Mouse (Mus musculus): ENCODE results near the gene Lrig1. TPM values are rescaled to one million over a fixed set of nuclear protein-coding genes. Genes with fewer than 3 reads are reported as not detected.
"Not testable (repeated sequence)": the region's sequence is repeated elsewhere in the genome, so short reads cannot be mapped to it uniquely, and the experiment has no call there.

Lrig1 gene
- polyA plus RNA-seq, 1 experiment from 2014 or later: 14.6 TPM

- 82% methylated on average over 2 of the region's 2 CpGs for WGBS
- ATAC-seq (ENCODE audit: insufficient number of reproducible peaks, low FRiP score): no peak
- H3K36me3 ChIP-seq: no peaks in the 10 kb centered on the region
These were observed 134.2 kb downstream of the Lrig1 start for GRCm38 (mm10) chr6:94565766-94566165.

GRCm38 (mm10) chr6:94563203-94563940 lies 136.6 kb downstream of the Lrig1 start:
- no peak overlapping the region for H3K4me3 ChIP-seq
- no peaks in the 10 kb centered on the region for H3K9me3 ChIP-seq (replicated peaks)
- no peaks in the 10 kb centered on the region for H3K27me3 ChIP-seq (replicated peaks)
- peaks cover 14% of the 10 kb centered on the region for H3K4me1 ChIP-seq (replicated peaks)
- 50% methylated on average over 8 of the region's 8 CpGs for WGBS
- H3K9ac ChIP-seq: 0 out of 2 replicates have a peak overlapping the region, but pooled peaks have one; percentile 7
- peak overlapping the region; percentile 21; the same call in 1 of the 2 replicates for H3K27ac ChIP-seq (ENCODE audit: poor library complexity, severe bottlenecking)
- ATAC-seq (ENCODE audit: insufficient number of reproducible peaks, low FRiP score): no peak
- H3K36me3 ChIP-seq: no peaks in the 10 kb centered on the region
- peak overlapping the region; percentile 32 for H3K4me2 ChIP-seq

More at GRCm38 (mm10) chr6:94565766-94566165, 134.2 kb downstream of the Lrig1 start:
- Histone ChIP-seq H3K9ac (no peak overlapping the region), H3K9me3 (replicated peaks) (no peaks in the 10 kb centered on the region), H3K4me2 (no peak overlapping the region), H3K27me3 (replicated peaks) (no peaks in the 10 kb centered on the region), H3K27ac (ENCODE audit: poor library complexity, severe bottlenecking) (no peak overlapping the region), H3K4me1 (replicated peaks) (peaks cover 10% of the 10 kb centered on the region), H3K4me3 (no peak overlapping the region)

- Histone ChIP-seq H3K27me3 (replicated peaks) (no peaks in the 10 kb centered on the region), H3K4me3 (no peak overlapping the region), H3K4me2 (no peak overlapping the region), H3K9me3 (replicated peaks) (no peaks in the 10 kb centered on the region), H3K27ac (ENCODE audit: poor library complexity, severe bottlenecking) (no peak overlapping the region), H3K9ac (no peak overlapping the region), H3K4me1 (replicated peaks) (peaks cover 17% of the 10 kb centered on the region), H3K36me3 (no peaks in the 10 kb centered on the region)
- no peak for ATAC-seq (ENCODE audit: insufficient number of reproducible peaks, low FRiP score)
- WGBS: 72% methylated on average over 1 of the region's 1 CpGs
These were observed 138.6 kb downstream of the Lrig1 start for GRCm38 (mm10) chr6:94561346-94561745.

DNA sequence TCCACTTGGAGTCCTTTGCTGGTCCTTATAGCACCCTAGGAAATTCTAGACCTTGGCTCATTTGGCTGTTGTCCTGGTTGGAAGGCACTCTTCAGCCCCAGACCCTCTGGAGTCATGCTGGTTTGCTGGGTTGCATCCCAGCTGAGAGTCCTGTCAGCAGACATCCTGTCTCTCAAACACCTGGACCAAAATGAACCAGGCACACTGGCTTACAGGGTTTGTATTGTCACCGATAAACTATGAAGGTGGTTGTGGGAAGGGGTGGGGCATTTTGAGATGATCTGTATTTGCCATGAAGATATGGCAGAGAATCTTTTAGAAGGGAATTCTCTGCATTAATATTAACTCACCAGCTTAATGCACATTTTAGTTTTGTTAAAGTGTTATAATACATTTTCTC lies 139.1 kb downstream of the Lrig1 start:
- ATAC-seq (ENCODE audit: insufficient number of reproducible peaks, low FRiP score): no peak

DNA sequence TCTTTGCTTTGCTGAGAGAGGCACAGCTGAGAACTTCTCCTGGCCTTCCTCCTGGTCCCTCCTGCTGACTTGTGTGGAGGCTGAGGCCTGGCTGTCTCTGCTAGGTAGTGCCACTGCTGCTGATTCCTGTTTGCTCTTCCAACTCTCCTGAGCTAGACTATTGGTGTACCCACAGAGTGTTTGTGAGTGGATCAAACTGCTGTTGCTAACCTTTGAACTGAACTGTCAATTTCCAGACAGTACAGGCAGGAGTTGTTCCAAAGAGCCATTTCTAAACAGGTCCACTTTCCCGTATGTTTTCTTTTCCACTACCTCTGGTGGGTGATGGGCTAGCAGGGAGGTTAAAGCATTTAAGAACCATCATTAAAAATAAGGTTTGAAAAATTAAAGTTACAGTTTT lies 141.4 kb downstream of the Lrig1 start:
- H3K4me2 ChIP-seq; H3K4me3 ChIP-seq; H3K27me3 ChIP-seq (replicated peaks); H3K9me3 ChIP-seq (replicated peaks); H3K9ac ChIP-seq; H3K36me3 ChIP-seq; H3K27ac ChIP-seq (ENCODE audit: poor library complexity, severe bottlenecking); ATAC-seq (ENCODE audit: insufficient number of reproducible peaks, low FRiP score): not testable (repeated sequence)
- WGBS: 72% methylated on average over 1 of the region's 1 CpGs
- H3K4me1 ChIP-seq (replicated peaks): peaks cover 17% of the 10 kb centered on the region

More for the DNA sequence above, 139.1 kb downstream of the Lrig1 start:
- no peak overlapping the region for H3K4me2 ChIP-seq
- H3K36me3 ChIP-seq: no peaks in the 10 kb centered on the region
- H3K9ac ChIP-seq: no peak overlapping the region
- no peak overlapping the region for H3K4me3 ChIP-seq
- H3K27me3 ChIP-seq (replicated peaks): no peaks in the 10 kb centered on the region
- H3K27ac ChIP-seq (ENCODE audit: poor library complexity, severe bottlenecking): no peak overlapping the region
- H3K9me3 ChIP-seq (replicated peaks): no peaks in the 10 kb centered on the region
- WGBS: 71% methylated on average over 1 of the region's 1 CpGs
- peaks cover 17% of the 10 kb centered on the region for H3K4me1 ChIP-seq (replicated peaks)

Small RNAs within 50 kb of the gene (microRNA-seq; reads per million reads assigned to microRNA genes)
- not detected for gene Mir7041

Other genes starting within 250 kb of the Lrig1 start
- 11.6 and 13.9 TPM in 2 replicates for gene Slc25a26, start 199.8 kb downstream of the Lrig1 start, polyA plus RNA-seq (2016; fragmentation: Nextera tagmentation; extraction: Ambion mirVana)